Comparison of ENCODE assay signal across 8 mouse cellular contexts in genomic region chr2:173388140-173388539, GRCm38 (mm10).
"Had no signal": no experiment of that assay in that cellular context is flagged by ENCODE, and none has a peak within 500 bp of the region (broad histone marks: within the 10 kb centered on the region; RNA-seq: fewer than 3 reads in every experiment).

No protein-coding gene starts in this region.

- DNase-seq: kidney, adult 2 months; kidney, postnatal 25 days; layer of hippocampus, postnatal 36 days; liver, embryonic 13.5 days; lung, adult 2 months; midbrain, embryonic 14.5 days; thymus, postnatal 36 days had no signal

- ATAC-seq: intestine, postnatal 0 days had no signal
